Mouse (Mus musculus): Measurements from ENCODE around the gene Ryr3. TPM values are rescaled to one million over a fixed set of nuclear protein-coding genes. Genes with fewer than 3 reads are reported as not detected.

Gene Ryr3
- polyA plus RNA-seq, 1 experiment from 2014 or later, result 1.4 TPM

DNA sequence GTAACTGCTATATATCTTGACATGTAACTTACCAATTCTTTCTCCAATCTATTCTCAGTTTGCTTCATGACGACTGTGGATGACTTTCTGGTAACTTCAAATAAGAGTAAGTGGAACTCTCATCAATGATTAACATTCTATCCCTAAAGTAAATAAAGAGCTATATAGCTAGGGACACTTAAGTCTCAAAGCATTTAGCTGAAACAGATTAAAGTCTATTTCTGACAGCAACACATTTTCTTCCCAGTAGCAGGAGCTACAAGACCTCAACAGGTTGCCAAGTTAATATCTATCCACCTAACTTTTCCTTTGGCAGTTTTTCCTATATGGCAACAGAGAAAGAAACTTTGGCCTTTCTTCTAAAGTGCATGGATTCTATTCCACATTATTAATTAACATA, 167.1 kb downstream of the Ryr3 start:
- Histone ChIP-seq H3K9me3 (replicated peaks; ENCODE audit: control insufficient read depth, low read length) (no peaks in the 10 kb centered on the region), H3K9ac (replicated peaks; ENCODE audit: low read length) (no peak overlapping the region), H3K27ac (replicated peaks; ENCODE audit: low read depth, low read length) (no peak overlapping the region), H3K4me1 (ENCODE audit: control insufficient read depth, insufficient read depth, low read length) (no peaks in the 10 kb centered on the region), H3K36me3 (replicated peaks; ENCODE audit: control insufficient read depth, insufficient read depth, low read depth, low read length) (no peaks in the 10 kb centered on the region), H3K4me3 (ENCODE audit: low read depth, low read length) (no peak overlapping the region), H3K27me3 (ENCODE audit: control insufficient read depth, insufficient read depth, low read length) (no peaks in the 10 kb centered on the region), H3K4me2 (ENCODE audit: low read depth, low read length) (no peak overlapping the region)
- DNase-seq (ENCODE audit: low spot score) (no peak), ATAC-seq (replicated peaks; ENCODE audit: insufficient number of reproducible peaks, low FRiP score, low TSS enrichment, low read depth) (no peak)
- 74% methylated on average over 1 of the region's 1 CpGs for WGBS

DNA sequence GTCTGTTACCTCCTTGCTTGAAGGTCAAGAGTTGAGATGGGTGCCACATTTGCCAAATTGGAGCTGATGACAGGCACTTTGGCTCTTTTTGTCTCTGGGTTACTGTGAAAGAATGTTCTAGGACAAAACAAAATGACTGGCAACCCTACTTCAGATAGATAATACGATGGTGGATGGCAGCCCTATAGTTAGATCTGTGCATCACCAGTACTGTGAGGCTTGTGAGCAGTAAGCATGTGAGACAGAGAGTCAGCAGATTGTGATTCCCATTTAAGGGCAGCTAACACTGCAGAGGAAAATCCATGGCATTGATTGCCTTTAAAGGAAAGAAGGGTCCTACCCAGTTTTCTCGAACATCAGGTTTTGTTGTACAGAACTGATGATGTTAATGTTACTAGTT, 180.3 kb downstream of the Ryr3 start:
- ATAC-seq (replicated peaks; ENCODE audit: insufficient number of reproducible peaks, low FRiP score, low TSS enrichment, low read depth), result no peak
- 86% methylated on average over 2 of the region's 2 CpGs for WGBS
- H3K27me3 ChIP-seq (ENCODE audit: control insufficient read depth, insufficient read depth, low read length), result no peaks in the 10 kb centered on the region

DNA sequence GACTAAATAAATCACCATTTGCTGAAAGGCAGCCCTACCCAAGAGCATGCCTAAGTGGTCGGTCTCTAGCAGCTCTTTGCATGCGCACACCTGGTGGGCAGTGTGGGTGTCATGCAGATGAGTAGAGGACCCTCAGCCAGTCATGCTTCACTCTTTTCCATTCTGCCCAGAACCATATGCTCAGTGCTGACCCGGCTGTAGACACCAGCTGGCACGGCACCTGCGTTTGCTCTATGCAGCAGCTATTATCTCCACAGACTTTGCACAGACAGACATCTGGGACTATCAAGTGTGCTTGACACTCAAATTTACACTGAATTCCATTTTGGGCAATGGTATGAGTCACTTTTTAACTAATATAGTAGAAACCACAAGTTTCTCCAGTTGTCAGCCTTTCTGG, 186.2 kb downstream of the Ryr3 start:
- H3K27ac ChIP-seq (replicated peaks; ENCODE audit: low read depth, low read length), result no peak overlapping the region
- DNase-seq (ENCODE audit: low spot score) (no peak), ATAC-seq (replicated peaks; ENCODE audit: insufficient number of reproducible peaks, low FRiP score, low TSS enrichment, low read depth) (no peak)
- H3K4me1 ChIP-seq (ENCODE audit: control insufficient read depth, insufficient read depth, low read length), result no peaks in the 10 kb centered on the region
- no peak overlapping the region for H3K4me3 ChIP-seq (ENCODE audit: low read depth, low read length)
- H3K27me3 ChIP-seq (ENCODE audit: control insufficient read depth, insufficient read depth, low read length), result no peaks in the 10 kb centered on the region
- no peak overlapping the region for H3K9ac ChIP-seq (replicated peaks; ENCODE audit: low read length)
- WGBS, result 91% methylated on average over 5 of the region's 5 CpGs
- H3K36me3 ChIP-seq (replicated peaks; ENCODE audit: control insufficient read depth, insufficient read depth, low read depth, low read length), result no peaks in the 10 kb centered on the region
- no peak overlapping the region for H3K4me2 ChIP-seq (ENCODE audit: low read depth, low read length)
- H3K9me3 ChIP-seq (replicated peaks; ENCODE audit: control insufficient read depth, low read length), result no peaks in the 10 kb centered on the region

More for the DNA sequence above, 180.3 kb downstream of the Ryr3 start:
- no peak overlapping the region for H3K9ac ChIP-seq (replicated peaks; ENCODE audit: low read length)
- no peak for DNase-seq (ENCODE audit: low spot score)
- no peaks in the 10 kb centered on the region for H3K36me3 ChIP-seq (replicated peaks; ENCODE audit: control insufficient read depth, insufficient read depth, low read depth, low read length)
- H3K9me3 ChIP-seq (replicated peaks; ENCODE audit: control insufficient read depth, low read length), result no peaks in the 10 kb centered on the region
- no peaks in the 10 kb centered on the region for H3K4me1 ChIP-seq (ENCODE audit: control insufficient read depth, insufficient read depth, low read length)
- no peak overlapping the region for H3K4me3 ChIP-seq (ENCODE audit: low read depth, low read length)
- no peak overlapping the region for H3K4me2 ChIP-seq (ENCODE audit: low read depth, low read length)
- H3K27ac ChIP-seq (replicated peaks; ENCODE audit: low read depth, low read length), result no peak overlapping the region

DNA sequence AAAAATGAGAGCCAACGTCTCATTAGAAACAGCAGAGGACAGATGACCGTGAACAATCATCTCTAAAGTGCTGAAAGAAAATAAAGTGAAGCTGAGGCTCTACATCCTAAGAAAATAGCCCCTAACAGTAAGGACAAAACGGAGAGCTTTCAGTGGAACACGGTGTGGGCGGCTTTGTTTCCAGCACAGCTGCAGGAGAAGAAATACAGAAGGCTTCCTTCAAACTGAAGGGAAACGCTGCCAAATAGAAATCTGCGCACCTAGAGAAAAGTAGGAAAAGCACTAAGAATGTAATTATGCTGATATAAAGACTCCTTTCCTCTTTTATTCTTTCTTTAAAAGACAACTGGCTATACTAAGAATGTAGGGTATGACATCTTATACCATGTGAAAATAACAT, 197.0 kb downstream of the Ryr3 start:
- ATAC-seq (replicated peaks; ENCODE audit: insufficient number of reproducible peaks, low FRiP score, low TSS enrichment, low read depth) (no peak), DNase-seq (ENCODE audit: low spot score) (no peak)
- no peak overlapping the region for H3K4me3 ChIP-seq (ENCODE audit: low read depth, low read length)
- H3K9me3 ChIP-seq (replicated peaks; ENCODE audit: control insufficient read depth, low read length), result no peaks in the 10 kb centered on the region
- H3K4me1 ChIP-seq (ENCODE audit: control insufficient read depth, insufficient read depth, low read length), result no peaks in the 10 kb centered on the region
- no peaks in the 10 kb centered on the region for H3K27me3 ChIP-seq (ENCODE audit: control insufficient read depth, insufficient read depth, low read length)
- WGBS, result 73% methylated on average over 7 of the region's 7 CpGs
- H3K4me2 ChIP-seq (ENCODE audit: low read depth, low read length), result no peak overlapping the region
- no peak overlapping the region for H3K27ac ChIP-seq (replicated peaks; ENCODE audit: low read depth, low read length)
- no peaks in the 10 kb centered on the region for H3K36me3 ChIP-seq (replicated peaks; ENCODE audit: control insufficient read depth, insufficient read depth, low read depth, low read length)
- H3K9ac ChIP-seq (replicated peaks; ENCODE audit: low read length), result no peak overlapping the region

DNA sequence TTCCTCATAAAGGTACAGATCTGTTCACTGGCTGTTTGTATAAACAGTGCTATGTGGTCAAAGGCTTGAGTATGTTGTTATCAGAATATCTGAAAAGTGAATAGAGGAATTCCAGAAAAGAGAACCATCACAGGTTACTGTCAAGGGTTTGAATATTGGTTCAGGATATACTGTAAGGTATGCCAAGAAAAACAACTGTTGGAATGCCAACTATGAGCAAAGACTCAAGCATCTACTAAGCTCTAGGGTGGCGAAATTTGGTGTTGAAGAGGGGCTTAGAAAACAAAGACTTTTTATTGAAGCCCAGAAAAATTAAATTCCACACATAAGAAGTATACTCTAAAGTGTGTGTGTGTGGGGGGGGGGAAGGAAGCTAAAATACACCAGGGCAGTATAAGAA, 198.6 kb downstream of the Ryr3 start:
- ATAC-seq (replicated peaks; ENCODE audit: insufficient number of reproducible peaks, low FRiP score, low TSS enrichment, low read depth) (no peak), DNase-seq (ENCODE audit: low spot score) (no peak)
- H3K4me3 ChIP-seq (ENCODE audit: low read depth, low read length), result no peak overlapping the region
- H3K27ac ChIP-seq (replicated peaks; ENCODE audit: low read depth, low read length), result no peak overlapping the region
- H3K4me1 ChIP-seq (ENCODE audit: control insufficient read depth, insufficient read depth, low read length), result no peaks in the 10 kb centered on the region
- no peaks in the 10 kb centered on the region for H3K27me3 ChIP-seq (ENCODE audit: control insufficient read depth, insufficient read depth, low read length)
- H3K36me3 ChIP-seq (replicated peaks; ENCODE audit: control insufficient read depth, insufficient read depth, low read depth, low read length), result no peaks in the 10 kb centered on the region
- 79% methylated on average over 1 of the region's 1 CpGs for WGBS
- no peak overlapping the region for H3K4me2 ChIP-seq (ENCODE audit: low read depth, low read length)
- H3K9me3 ChIP-seq (replicated peaks; ENCODE audit: control insufficient read depth, low read length), result no peaks in the 10 kb centered on the region
- no peak overlapping the region for H3K9ac ChIP-seq (replicated peaks; ENCODE audit: low read length)

DNA sequence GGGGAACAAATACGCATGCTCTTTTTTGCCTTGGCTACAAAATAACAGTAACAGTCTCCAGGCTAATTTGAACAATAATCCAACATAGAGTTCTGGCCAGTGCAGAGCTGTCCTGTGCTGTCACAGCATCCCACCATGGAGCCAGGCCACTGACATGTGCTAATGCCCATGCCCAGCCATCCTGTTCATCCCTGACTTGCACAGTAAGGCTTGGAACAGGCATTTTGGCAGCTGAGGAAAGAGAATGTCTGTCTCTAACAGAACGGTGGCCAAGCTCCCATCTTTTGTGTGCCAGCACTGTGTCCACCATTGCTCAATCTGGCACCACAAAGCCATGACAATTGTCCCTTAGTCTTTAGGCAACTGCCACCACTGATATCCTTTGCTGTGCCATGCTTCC, 200.7 kb downstream of the Ryr3 start:
- DNase-seq (ENCODE audit: low spot score) (no peak), ATAC-seq (replicated peaks; ENCODE audit: insufficient number of reproducible peaks, low FRiP score, low TSS enrichment, low read depth) (no peak; the same call in 1 of the 2 replicates)
- H3K4me1 ChIP-seq (ENCODE audit: control insufficient read depth, insufficient read depth, low read length), result no peaks in the 10 kb centered on the region
- no peak overlapping the region for H3K9ac ChIP-seq (replicated peaks; ENCODE audit: low read length)
- H3K27me3 ChIP-seq (ENCODE audit: control insufficient read depth, insufficient read depth, low read length), result no peaks in the 10 kb centered on the region
- WGBS, result 84% methylated on average over 2 of the region's 2 CpGs
- H3K27ac ChIP-seq (replicated peaks; ENCODE audit: low read depth, low read length), result no peak overlapping the region
- H3K9me3 ChIP-seq (replicated peaks; ENCODE audit: control insufficient read depth, low read length), result no peaks in the 10 kb centered on the region
- H3K4me2 ChIP-seq (ENCODE audit: low read depth, low read length), result no peak overlapping the region
- no peak overlapping the region for H3K4me3 ChIP-seq (ENCODE audit: low read depth, low read length)
- no peaks in the 10 kb centered on the region for H3K36me3 ChIP-seq (replicated peaks; ENCODE audit: control insufficient read depth, insufficient read depth, low read depth, low read length)

DNA sequence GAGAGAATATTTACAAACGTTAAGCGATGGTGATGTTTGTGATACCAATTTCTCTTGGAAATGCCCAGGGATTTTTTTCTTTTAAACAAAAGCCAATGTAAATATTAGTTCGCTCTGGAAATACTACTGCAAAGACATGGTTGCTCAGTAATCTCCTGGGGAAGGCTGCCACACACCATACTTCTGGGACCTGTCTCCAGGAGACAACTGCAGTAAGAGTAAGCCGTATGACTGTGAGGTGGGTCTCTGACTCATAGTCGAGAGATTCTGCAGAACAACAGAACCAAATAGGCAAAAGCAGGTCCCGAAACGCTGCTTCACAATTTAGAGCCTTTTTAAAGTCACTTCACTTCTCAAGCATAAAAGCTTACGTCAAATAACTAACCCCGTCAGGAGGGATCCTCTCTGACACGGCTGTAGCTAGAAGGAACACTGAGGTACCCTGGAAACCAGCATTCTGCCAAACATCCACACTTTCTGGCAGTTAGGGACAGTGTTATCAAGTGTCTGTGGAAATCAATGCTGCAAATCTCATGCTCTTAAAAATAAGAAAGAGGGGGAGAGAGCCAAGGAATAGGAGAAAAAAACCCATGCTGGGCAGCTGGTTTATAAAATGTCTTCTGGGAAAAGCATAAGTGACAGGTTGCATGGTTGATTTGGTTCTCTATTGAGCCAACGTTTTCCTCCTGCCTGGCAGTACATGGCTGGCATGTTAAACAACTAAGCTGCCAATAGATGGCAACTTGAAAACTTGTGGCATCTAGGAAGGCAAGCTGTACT, 207.7 kb downstream of the Ryr3 start:
- no peak overlapping the region for H3K4me2 ChIP-seq (ENCODE audit: low read depth, low read length)
- no peak for ATAC-seq (replicated peaks; ENCODE audit: insufficient number of reproducible peaks, low FRiP score, low TSS enrichment, low read depth)
- no peaks in the 10 kb centered on the region for H3K36me3 ChIP-seq (replicated peaks; ENCODE audit: control insufficient read depth, insufficient read depth, low read depth, low read length)
- WGBS, result 79% methylated on average over 11 of the region's 11 CpGs
- no peaks in the 10 kb centered on the region for H3K4me1 ChIP-seq (ENCODE audit: control insufficient read depth, insufficient read depth, low read length)
- no peaks in the 10 kb centered on the region for H3K9me3 ChIP-seq (replicated peaks; ENCODE audit: control insufficient read depth, low read length)
- no peak for DNase-seq (ENCODE audit: low spot score)
- H3K27me3 ChIP-seq (ENCODE audit: control insufficient read depth, insufficient read depth, low read length), result no peaks in the 10 kb centered on the region
- no peak overlapping the region for H3K9ac ChIP-seq (replicated peaks; ENCODE audit: low read length)
- H3K27ac ChIP-seq (replicated peaks; ENCODE audit: low read depth, low read length), result no peak overlapping the region
- H3K4me3 ChIP-seq (ENCODE audit: low read depth, low read length), result no peak overlapping the region

DNA sequence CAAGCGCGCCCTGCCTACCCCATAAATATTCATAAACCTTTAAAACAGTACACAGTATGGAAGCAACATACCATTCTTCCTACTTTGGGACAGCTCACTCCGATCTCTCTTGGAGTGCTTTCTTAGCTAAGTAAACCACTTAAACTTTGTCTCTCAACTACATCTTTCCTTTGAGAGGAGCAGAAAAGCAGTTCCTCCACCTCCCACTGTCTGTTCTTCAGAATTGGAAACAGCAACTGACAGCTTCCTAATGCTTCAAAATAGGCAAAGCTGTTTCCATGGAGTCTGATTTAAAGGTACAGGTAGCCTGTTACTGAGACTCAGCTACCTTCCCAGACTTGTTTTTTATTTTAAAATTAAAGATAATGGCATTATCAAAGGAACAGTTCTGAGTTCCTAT, 218.4 kb downstream of the Ryr3 start:
- ATAC-seq (replicated peaks; ENCODE audit: insufficient number of reproducible peaks, low FRiP score, low TSS enrichment, low read depth) (no peak), DNase-seq (ENCODE audit: low spot score) (no peak)
- Histone ChIP-seq H3K4me2 (ENCODE audit: low read depth, low read length) (no peak overlapping the region), H3K4me3 (ENCODE audit: low read depth, low read length) (no peak overlapping the region), H3K4me1 (ENCODE audit: control insufficient read depth, insufficient read depth, low read length) (no peaks in the 10 kb centered on the region), H3K9ac (replicated peaks; ENCODE audit: low read length) (no peak overlapping the region), H3K27me3 (ENCODE audit: control insufficient read depth, insufficient read depth, low read length) (no peaks in the 10 kb centered on the region), H3K27ac (replicated peaks; ENCODE audit: low read depth, low read length) (no peak overlapping the region), H3K9me3 (replicated peaks; ENCODE audit: control insufficient read depth, low read length) (no peaks in the 10 kb centered on the region), H3K36me3 (replicated peaks; ENCODE audit: control insufficient read depth, insufficient read depth, low read depth, low read length) (no peaks in the 10 kb centered on the region)
- 91% methylated on average over 3 of the region's 3 CpGs for WGBS
